Mouse (Mus musculus) kidney, embryonic 15.5 days (tissue): ENCODE data around the gene Igsf6. TPM values are rescaled to one million over a fixed set of nuclear protein-coding genes. Genes with fewer than 3 reads are reported as not detected.
A peak's percentile ranks its signal among the peaks of the same experiment; 100 is the strongest.
"Not testable (repeated sequence)": the region's sequence is repeated elsewhere in the genome, so short reads cannot be mapped to it uniquely, and the experiment has no call there.

Source experiments
- ATAC-seq: fragments of 200-750 bp; cut with Nextera tagmentation; replicated peaks from 2 replicates; pipeline ENCODE4 v1.8.0; 2017; ENCODE audit warnings: moderate TSS enrichment; ENCODE audit not compliant: low FRiP score
- H3K27ac ChIP-seq: fragments of 300-500 bp; sonication (generic); 2 replicates; pipeline ENCODE4 v1.5.1; 2015; ENCODE audit warnings: mild to moderate bottlenecking, inconsistent platforms
- H3K27me3 ChIP-seq: fragments of 300-500 bp; sonication (generic); 2 replicates; pipeline ENCODE4 v1.6.1; 2015; ENCODE audit warnings: inconsistent platforms
- H3K36me3 ChIP-seq: fragments of 300-500 bp; sonication (generic); 2 replicates; pipeline ENCODE4 v1.6.1; 2015; ENCODE audit warnings: inconsistent platforms
- H3K4me1 ChIP-seq: fragments of 300-500 bp; sonication (generic); 2 replicates; pipeline ENCODE4 v1.6.1; 2015; ENCODE audit warnings: inconsistent platforms
- H3K4me2 ChIP-seq: fragments of 300-500 bp; sonication (generic); 2 replicates; pipeline ENCODE4 v1.6.1; 2015; ENCODE audit warnings: moderate library complexity, mild to moderate bottlenecking, inconsistent platforms
- H3K4me3 ChIP-seq: fragments of 300-500 bp; sonication (generic); replicated peaks from 2 replicates; pipeline ENCODE4 v1.5.1; 2015; ENCODE audit warnings: mild to moderate bottlenecking, inconsistent platforms
- H3K9ac ChIP-seq: fragments of 300-500 bp; sonication (generic); 2 replicates; pipeline ENCODE4 v1.6.1; 2015; ENCODE audit warnings: mild to moderate bottlenecking, inconsistent platforms
- H3K9me3 ChIP-seq: fragments of 300-500 bp; sonication (generic); replicated peaks from 2 replicates; pipeline ENCODE4 v1.6.1; 2016; ENCODE audit warnings: inconsistent platforms
- WGBS: fragments of 180-500 bp; shearing (Covaris S2); methylation state at CpG from one replicate; pipeline ENCODE4 v1.1.7; 2015; ENCODE audit warnings: mixed read lengths; 5-methylcytosine and 5-hydroxymethylcytosine counted together
- polyA plus RNA-seq: library from polyadenylated mRNA; unstranded; fragments of >200 nt; fragmentation: Nextera tagmentation; extraction: Ambion mirVana; gene quantifications from 2 replicates; pipeline ENCODE4 v1.2.1, GENCODE M21; 2015

Igsf6 gene
- polyA plus RNA-seq, 1 experiment from 2014 or later: 1.7 TPM

GRCm38 (mm10) chr7:121047624-121048023 lies 26.7 kb downstream of the Igsf6 start:
- H3K9ac ChIP-seq: no peak overlapping the region
- no peak overlapping the region for H3K4me2 ChIP-seq
- peaks cover 27% of the 10 kb centered on the region for H3K4me1 ChIP-seq
- H3K36me3 ChIP-seq: peaks cover 43% of the 10 kb centered on the region
- ATAC-seq: no peak
- no peaks in the 10 kb centered on the region for H3K9me3 ChIP-seq
- no peak overlapping the region for H3K4me3 ChIP-seq
- H3K27me3 ChIP-seq: no peaks in the 10 kb centered on the region
- WGBS: 95% methylated on average over 2 of the region's 2 CpGs
- no peak overlapping the region for H3K27ac ChIP-seq

DNA sequence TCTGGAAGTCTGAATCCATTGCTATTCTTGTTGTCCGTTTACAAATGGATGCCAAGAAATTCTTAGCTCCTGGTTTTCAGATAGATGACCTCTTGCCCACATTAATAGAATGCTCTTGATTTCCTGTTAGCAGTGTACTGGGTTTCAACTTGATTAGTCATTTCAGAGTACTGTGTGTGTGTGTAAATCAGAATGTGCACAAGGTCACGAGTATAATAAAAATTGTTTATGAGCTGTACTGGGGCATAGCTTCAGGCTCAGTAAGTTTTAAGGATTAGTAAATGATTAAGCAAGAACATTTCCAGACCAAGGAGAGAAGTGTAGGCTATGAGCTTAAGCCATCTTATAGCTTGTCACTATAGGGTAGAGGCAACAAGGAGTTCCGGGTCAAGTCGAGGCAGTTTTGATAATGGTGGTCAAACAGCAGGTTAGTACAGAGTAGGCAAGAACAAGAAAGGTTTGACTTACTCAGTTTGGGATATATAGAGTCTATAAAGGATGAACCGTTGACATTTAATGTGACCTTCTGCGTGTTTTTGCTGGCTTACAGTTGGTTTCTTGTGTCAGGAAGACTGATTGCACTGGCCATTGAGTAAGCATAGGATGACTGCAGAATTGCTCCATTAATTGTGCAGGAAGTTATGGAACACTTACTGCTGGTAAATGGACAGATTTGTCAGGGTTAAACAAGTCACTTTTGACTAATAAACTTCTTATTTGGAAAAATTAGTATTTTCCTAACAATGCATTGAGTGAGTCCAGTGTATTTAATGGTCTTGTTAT lies 28.5 kb downstream of the Igsf6 start:
- H3K27ac ChIP-seq: peak overlapping the region; percentile 45; the same call in 1 of the 2 replicates

DNA sequence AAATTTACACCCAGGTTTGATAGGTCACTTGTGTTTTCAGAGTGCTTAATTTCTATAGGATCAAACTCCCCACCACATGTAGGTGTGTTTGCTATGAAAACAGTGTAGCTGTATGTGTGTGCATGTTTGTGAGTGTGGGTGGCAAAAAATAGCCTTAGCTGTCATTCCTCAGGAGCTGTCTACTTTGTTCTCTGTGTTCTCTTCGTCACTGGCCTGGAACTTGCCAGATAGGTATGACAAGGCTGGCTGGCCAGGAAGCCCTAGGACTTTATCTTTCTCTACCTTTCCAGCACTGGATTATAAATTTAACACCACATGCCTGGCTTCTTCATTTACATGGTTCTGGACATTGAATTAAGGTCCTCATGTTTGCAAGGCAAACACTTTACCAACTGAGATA lies 30.1 kb downstream of the Igsf6 start:
- H3K27ac ChIP-seq: no peak overlapping the region
- 53% methylated on average over 1 of the region's 1 CpGs for WGBS
- H3K9me3 ChIP-seq: no peaks in the 10 kb centered on the region
- H3K4me2 ChIP-seq: no peak overlapping the region
- no peak overlapping the region for H3K9ac ChIP-seq
- H3K27me3 ChIP-seq: no peaks in the 10 kb centered on the region
- no peak for ATAC-seq
- peaks cover 14% of the 10 kb centered on the region; the same call in 1 of the 2 replicates for H3K36me3 ChIP-seq
- no peak overlapping the region for H3K4me3 ChIP-seq
- H3K4me1 ChIP-seq: peaks cover 37% of the 10 kb centered on the region

More for the DNA sequence above, 28.5 kb downstream of the Igsf6 start:
- 50% methylated on average over 6 of the region's 6 CpGs for WGBS
- Histone ChIP-seq H3K4me1 (peaks cover 25% of the 10 kb centered on the region), H3K9me3 (no peaks in the 10 kb centered on the region), H3K9ac (no peak overlapping the region), H3K4me2 (no peak overlapping the region), H3K27me3 (no peaks in the 10 kb centered on the region), H3K36me3 (peaks cover 28% of the 10 kb centered on the region; the same call in 1 of the 2 replicates), H3K4me3 (no peak overlapping the region)
- peak; percentile 69 for ATAC-seq

DNA sequence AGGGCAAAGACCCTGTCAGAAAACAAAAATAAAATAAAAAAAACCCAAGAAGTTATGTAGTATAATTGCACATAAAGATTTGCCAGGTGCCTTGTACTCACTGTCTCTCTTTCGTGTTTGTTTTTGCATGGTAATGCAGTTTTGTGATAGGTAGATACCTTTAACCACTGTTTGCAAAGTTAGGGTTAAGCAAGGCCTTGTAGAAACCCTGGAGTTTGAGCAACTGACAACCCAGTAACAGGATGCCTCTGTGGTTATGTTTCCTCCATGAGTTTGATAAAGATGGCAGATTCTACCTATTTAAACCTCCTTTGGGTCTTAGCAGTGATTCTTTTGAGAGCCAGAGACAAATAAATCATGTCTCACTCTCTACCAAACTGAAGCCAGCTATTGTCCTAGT lies 30.9 kb downstream of the Igsf6 start:
- no peak overlapping the region for H3K27ac ChIP-seq
- H3K36me3 ChIP-seq: peaks cover 8% of the 10 kb centered on the region; the same call in 1 of the 2 replicates
- H3K4me1 ChIP-seq: peaks cover 37% of the 10 kb centered on the region
- no peak overlapping the region for H3K4me2 ChIP-seq
- ATAC-seq: no peak
- H3K27me3 ChIP-seq: no peaks in the 10 kb centered on the region
- H3K9ac ChIP-seq: no peak overlapping the region
- 97% methylated on average over 1 of the region's 1 CpGs for WGBS
- H3K4me3 ChIP-seq: no peak overlapping the region
- H3K9me3 ChIP-seq: no peaks in the 10 kb centered on the region

DNA sequence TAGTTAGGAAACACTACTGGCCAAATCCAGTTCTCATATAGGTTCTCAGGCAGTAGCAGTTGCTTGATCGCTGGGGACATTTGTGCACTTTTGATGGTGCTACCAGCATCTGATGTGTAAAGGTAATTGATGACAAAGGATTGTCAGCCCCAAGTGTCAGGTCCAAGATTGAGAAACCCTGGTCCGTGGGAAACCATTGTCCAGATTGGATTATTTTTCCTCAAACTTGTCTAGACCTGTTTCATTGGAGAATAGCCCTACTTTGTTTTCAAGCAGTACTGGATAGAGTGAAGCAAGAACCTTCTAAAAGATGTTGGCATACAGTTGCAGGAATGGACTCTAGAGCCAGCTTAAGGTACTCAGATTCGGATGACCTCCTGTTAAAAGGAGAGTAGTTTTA lies 31.4 kb downstream of the Igsf6 start:
- Histone ChIP-seq H3K4me3 (no peak overlapping the region), H3K36me3 (peaks cover 3% of the 10 kb centered on the region; the same call in 1 of the 2 replicates), H3K4me1 (peaks cover 40% of the 10 kb centered on the region), H3K9ac (no peak overlapping the region), H3K9me3 (no peaks in the 10 kb centered on the region), H3K27me3 (no peaks in the 10 kb centered on the region), H3K4me2 (no peak overlapping the region), H3K27ac (no peak overlapping the region)
- no peak for ATAC-seq
- 95% methylated on average over 3 of the region's 3 CpGs for WGBS

DNA sequence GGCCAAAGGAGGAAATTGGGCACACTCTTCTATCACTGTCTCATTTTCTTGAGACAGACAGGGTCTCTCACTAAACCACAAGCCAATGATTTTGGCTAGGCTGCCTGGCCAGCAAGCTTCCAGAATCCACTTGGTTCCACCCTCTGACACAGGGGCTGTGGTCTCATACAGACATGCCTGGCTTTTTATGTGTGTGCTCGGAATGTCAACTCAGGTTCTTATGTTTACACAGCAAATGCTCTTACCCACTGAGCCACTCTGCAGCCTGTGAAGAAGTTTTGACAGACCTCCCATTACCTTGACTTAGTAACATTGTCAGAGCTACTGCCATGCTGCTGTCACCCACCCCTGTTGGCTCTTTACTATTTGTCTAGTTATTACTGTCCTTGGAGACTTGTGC lies 32.4 kb downstream of the Igsf6 start:
- no peak for ATAC-seq
- WGBS: 66% methylated on average over 1 of the region's 1 CpGs

DNA sequence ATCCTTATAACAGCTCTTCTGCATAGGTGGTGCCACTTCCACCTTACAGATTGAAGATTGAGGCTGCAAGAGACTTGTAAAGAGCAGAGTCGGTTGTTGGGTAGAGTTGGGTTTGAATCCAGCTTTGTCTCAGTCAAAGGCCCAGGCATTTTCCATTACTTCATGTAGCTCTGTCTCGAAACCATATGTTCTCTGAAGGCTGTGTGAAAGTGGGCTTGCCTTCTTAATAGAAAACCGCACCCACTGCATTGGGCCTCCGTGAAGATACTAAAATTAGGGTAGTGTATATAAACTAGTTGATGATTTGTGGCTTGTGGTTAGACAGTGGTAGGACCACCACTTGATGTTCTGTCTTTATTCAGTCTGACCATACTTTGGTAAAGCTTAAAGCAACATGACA lies 33.8 kb downstream of the Igsf6 start:
- Histone ChIP-seq H3K27me3 (no peaks in the 10 kb centered on the region), H3K4me3 (no peak overlapping the region), H3K36me3 (no peaks in the 10 kb centered on the region), H3K4me2 (no peak overlapping the region), H3K27ac (no peak overlapping the region), H3K9ac (no peak overlapping the region), H3K4me1 (peaks cover 47% of the 10 kb centered on the region), H3K9me3 (no peaks in the 10 kb centered on the region)
- no peak for ATAC-seq
- WGBS: 95% methylated on average over 4 of the region's 4 CpGs

More for the DNA sequence above, 32.4 kb downstream of the Igsf6 start:
- H3K9me3 ChIP-seq: no peaks in the 10 kb centered on the region
- H3K4me1 ChIP-seq: peaks cover 48% of the 10 kb centered on the region
- H3K27ac ChIP-seq: no peak overlapping the region
- no peak overlapping the region for H3K4me2 ChIP-seq
- H3K9ac ChIP-seq: no peak overlapping the region
- H3K4me3 ChIP-seq: no peak overlapping the region
- no peaks in the 10 kb centered on the region for H3K27me3 ChIP-seq
- H3K36me3 ChIP-seq: no peaks in the 10 kb centered on the region

GRCm38 (mm10) chr7:121035161-121035721 lies 39.1 kb downstream of the Igsf6 start:
- H3K4me3 ChIP-seq: peak overlapping the region; percentile 81
- H3K9me3 ChIP-seq: no peaks in the 10 kb centered on the region
- peaks cover 32% of the 10 kb centered on the region for H3K4me1 ChIP-seq
- no peaks in the 10 kb centered on the region for H3K36me3 ChIP-seq
- H3K9ac ChIP-seq: peak overlapping the region; percentile 96
- H3K27ac ChIP-seq: peak overlapping the region; percentile 96
- ATAC-seq: peak; percentile 49
- H3K27me3 ChIP-seq: peaks cover 16% of the 10 kb centered on the region; the same call in 1 of the 2 replicates
- peak overlapping the region; percentile 78 for H3K4me2 ChIP-seq
- under 1% methylated on average over 22 of the region's 24 CpGs for WGBS

DNA sequence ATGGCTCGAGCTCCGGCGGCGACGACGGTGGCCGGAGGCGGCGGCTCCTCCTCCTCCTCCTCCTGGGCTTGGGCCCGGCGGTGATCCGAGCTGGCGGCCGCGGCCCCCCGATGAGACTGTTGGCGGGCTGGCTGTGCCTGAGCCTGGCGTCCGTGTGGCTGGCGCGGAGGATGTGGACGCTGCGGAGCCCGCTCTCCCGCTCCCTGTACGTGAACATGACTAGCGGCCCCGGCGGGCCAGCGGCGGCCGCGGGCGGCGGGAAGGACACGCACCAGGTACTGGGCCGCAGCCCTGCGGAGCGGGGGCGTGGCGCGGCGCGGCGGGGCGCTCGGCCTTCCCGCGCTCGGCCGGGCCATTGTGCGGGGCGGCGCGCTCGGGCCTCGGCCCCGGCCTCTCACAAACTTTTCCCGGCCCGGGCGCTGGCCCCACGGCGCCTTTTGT lies 39.7 kb downstream of the Igsf6 start:
- 0% methylated on average over 42 of the region's 63 CpGs for WGBS
- Histone ChIP-seq H3K9ac (peak overlapping the region; percentile 96), H3K4me2 (peak overlapping the region; percentile 78), H3K27ac (peak overlapping the region; percentile 96), H3K36me3 (no peaks in the 10 kb centered on the region), H3K27me3 (peaks cover 16% of the 10 kb centered on the region; the same call in 1 of the 2 replicates), H3K4me1 (peaks cover 28% of the 10 kb centered on the region), H3K4me3 (peak overlapping the region; percentile 81), H3K9me3 (no peaks in the 10 kb centered on the region)
- peak; percentile 88 for ATAC-seq

DNA sequence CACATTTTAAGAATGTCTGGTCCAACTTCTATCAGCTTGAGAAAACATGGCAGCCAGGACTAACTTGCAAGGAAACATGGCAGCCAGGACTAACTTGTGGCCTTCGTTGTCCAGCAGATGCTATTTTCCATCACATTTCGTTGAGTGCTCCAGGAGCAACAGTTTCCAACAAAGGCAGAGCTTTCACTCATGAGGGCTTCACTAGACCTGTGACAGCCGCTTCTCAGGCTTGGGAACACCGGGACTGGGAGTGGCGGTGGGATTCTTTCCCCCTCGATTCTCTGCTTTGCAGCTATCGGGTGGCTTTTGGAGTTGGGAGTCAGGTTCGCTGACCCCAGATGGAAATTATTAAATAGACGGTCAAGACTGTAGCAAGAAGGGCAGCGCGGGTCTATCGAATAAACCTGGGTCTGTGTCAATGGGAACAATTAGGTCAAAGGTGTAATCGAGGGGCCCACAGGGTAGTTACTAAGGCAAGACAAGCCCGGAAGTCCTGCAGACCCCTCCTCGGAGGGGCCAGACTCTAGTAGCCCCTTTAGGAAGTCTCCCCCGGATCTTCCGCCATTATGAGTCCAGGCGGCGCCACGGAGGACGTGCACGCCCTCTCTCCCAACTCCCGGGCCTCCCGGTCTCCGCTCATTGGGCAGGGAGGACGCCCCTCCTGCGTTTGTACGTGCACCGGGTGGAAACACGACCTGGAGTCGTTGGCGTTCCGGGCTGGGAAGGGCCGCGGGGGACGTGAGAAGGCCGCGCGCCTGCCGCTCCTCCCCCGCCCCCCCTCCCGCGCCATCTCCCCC lies 40.3 kb downstream of the Igsf6 start, which contains the start of gene Mettl9:
Mettl9 (plus strand) TSS at position 590 of the 797 bp plus-strand sequence.
- ATAC-seq: peak; percentile 97
- no peaks in the 10 kb centered on the region for H3K9me3 ChIP-seq
- peak within 1 kb of the TSS; percentile 78 for H3K4me2 ChIP-seq
- H3K27ac ChIP-seq: peak within 1 kb of the TSS; percentile 96
- H3K36me3 ChIP-seq: no peaks in the 10 kb centered on the region
- H3K4me1 ChIP-seq: peaks cover 26% of the 10 kb centered on the region
- H3K4me3 ChIP-seq: peak within 1 kb of the TSS; percentile 81
- H3K9ac ChIP-seq: peak within 1 kb of the TSS; percentile 96
- peaks cover 16% of the 10 kb centered on the region; the same call in 1 of the 2 replicates for H3K27me3 ChIP-seq
- WGBS: 3% methylated on average over 39 of the region's 43 CpGs

DNA sequence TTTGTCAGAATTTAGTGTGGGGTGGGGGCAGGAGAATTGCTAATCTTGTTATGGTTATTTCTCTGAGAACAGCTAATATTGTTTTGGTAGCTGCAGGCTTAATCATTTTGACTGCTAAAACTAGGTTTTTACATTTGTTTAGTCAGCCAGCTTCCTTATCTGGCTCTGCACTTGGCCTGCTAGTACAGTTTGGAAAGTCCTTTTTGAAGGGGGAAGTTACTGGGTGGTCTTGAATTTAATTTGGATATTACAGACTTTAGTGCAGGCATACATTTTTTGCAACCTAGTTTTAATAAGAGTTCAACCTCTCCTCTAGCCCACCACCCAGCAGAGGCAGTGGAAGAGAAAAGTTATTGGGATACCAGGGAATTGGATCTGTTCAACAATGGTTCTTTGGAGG lies 44.4 kb downstream of the Igsf6 start:
- H3K27me3 ChIP-seq: peaks cover 16% of the 10 kb centered on the region; the same call in 1 of the 2 replicates
- H3K4me1 ChIP-seq, H3K9me3 ChIP-seq, ATAC-seq, H3K4me2 ChIP-seq, H3K4me3 ChIP-seq, H3K9ac ChIP-seq, H3K36me3 ChIP-seq, H3K27ac ChIP-seq: not testable (repeated sequence)

- Histone ChIP-seq H3K27ac (no peak overlapping the region), H3K4me3 (no peak overlapping the region)
- 52% methylated on average over 3 of the region's 3 CpGs for WGBS
Observed at GRCm38 (mm10) chr7:121026300-121026699, 48.1 kb downstream of the Igsf6 start.

More at GRCm38 (mm10) chr7:121026300-121026699, 48.1 kb downstream of the Igsf6 start:
- Histone ChIP-seq H3K4me1 (no peaks in the 10 kb centered on the region), H3K9ac (no peak overlapping the region), H3K4me2 (no peak overlapping the region), H3K27me3 (peaks cover 8% of the 10 kb centered on the region; the same call in 1 of the 2 replicates), H3K9me3 (no peaks in the 10 kb centered on the region), H3K36me3 (no peaks in the 10 kb centered on the region)
- ATAC-seq: no peak
